Mouse (Mus musculus) spleen, adult 12 weeks (tissue): Measurements from ENCODE around the gene Atp13a1.

Experiments
- DNase-seq: peaks from one replicate; pipeline ENCODE4 v3.0.0; 2022; ENCODE audit warnings: low spot score

The Atp13a1 gene

DNA sequence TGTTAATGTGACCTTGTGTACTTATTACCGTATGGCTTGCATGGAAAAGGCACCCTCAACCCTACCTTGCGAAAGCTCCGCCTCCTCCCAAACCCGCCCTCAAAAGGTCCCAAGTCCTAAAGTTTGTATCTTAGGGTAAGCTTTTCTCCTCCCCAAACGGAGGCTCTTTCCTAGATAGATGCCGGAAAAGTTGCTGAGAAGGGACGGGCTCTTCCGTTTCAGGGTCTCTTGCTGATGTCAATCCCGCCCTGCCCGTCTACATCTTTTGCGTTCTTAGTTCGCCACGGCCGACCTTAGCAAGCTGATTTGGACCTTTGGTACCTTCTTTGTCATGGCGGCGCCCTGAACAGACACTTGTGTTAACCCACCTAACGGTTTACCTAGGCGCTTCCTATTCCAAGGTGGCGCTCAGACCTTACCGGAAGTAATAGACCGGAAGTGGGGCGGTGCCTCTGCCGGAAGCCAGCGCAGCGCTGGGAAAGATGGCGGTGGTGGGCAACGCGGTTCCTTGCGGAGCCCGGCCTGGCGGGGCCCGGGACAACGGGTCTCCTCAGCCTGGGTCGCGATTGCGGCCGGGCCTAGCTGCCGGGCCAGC, at the start of gene Atp13a1, which contains the start of gene Zfp866:
Gene Atp13a1, plus strand, starts transcription at position 391 of the 595 bp plus-strand sequence.
Gene Zfp866, minus strand, starts transcription at position 406 of the 595 bp plus-strand sequence.
- DNase-seq: peak; percentile 82

DNA sequence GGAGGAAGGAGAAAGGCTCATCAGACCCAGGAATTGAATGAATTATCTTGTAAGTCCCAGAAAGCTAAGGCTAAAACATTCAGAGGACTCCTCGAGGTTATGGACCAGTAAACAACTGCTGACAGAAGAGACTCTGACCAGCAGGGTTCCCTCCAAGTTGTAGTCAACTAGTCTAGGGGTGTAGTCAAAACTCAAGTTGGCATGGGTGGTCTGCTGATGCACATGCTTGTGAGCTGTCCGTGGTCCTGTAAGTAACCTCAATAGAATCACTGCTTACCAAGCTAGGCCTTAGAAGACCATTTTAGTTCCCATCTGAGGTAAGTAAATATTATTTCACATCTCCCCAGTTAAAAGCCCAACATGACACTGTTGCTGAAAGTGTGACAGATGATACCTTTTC, 49.7 kb upstream of the Atp13a1 start:
- DNase-seq: no peak

DNA sequence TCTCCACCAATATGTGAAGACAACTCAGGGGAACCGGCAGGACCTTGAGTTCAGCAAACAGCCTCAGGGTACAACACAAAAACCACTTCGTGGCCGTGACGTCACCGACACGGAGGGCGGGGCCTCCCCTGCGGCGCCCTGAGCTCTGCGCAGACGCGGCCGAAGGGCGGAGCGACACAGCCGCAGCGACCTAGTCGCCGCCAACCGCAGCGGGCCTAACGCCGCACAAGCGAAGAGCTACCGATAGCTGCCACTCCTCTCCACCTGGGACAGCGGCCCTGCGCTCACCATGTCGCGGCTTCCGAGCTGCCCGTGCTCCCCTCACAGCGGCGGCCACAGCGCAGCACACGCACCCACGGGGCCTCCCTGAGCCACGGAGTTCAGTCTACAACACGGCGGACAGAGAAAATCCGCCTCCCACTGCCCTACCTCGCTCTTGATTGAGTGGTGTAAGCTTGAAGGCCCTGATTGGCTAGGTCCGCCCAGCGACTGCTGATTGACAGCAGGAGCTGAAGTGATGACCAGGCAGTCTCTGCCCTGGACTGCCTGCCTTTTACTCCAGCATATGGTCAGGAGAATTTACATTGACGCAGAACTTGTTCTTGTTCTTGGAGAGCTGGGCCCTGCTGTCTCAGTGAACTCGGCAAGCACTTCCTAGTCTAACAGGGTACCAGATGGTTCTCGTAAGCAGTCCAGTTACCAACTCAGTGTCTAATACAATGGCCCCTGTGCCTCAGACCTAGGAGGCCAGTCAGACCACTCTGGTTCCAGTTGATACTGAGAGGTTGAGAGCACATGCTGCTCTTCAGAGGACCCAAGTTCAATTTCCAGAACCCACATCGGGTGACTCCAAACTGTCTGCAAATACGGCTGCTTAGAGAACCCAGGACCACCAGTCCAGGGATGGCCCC, 41.2 kb upstream of the Atp13a1 start, which contains the start of gene Zfp963:
Gene Zfp963, minus strand, starts transcription at position 427 of the 911 bp plus-strand sequence.
- peak; percentile 93 for DNase-seq

DNA sequence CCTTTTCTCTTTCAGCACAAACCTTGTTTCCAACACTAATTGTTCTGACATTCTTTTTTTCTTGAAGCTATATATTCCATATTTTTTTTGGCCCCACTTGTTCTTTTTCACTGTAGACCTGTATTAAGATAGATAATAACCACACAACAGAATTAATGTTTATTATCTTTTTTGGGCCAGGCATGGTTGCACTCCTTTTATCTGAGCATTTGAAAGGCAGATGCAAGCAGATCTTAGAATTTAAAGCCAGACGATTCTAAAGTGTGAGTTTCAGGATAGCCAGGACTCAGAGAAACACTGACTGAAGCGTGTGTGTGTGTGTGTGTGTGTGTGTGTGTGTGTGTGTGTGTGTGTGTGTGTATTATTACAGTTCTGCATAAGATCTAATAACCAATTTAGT, 38.5 kb upstream of the Atp13a1 start:
- no peak for DNase-seq

DNA sequence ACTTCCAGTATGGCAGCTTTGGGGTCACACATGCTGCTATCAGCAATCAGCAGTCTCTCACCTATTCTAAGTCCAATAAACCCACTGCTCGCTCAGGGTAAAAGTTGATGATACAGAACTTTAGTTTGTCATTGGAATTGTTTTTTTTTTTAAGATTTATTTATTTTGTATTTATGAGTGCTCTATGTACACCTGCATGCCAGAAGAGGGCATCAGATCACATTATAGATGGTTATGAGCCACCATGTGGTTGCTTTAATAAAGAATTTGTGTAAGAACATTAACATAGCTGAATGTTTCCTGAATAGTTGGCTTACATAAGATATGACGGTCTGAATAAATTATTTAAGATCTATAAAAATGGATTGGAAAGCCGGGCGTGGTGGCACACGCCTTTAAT, 32.6 kb upstream of the Atp13a1 start:
- no peak for DNase-seq

DNA sequence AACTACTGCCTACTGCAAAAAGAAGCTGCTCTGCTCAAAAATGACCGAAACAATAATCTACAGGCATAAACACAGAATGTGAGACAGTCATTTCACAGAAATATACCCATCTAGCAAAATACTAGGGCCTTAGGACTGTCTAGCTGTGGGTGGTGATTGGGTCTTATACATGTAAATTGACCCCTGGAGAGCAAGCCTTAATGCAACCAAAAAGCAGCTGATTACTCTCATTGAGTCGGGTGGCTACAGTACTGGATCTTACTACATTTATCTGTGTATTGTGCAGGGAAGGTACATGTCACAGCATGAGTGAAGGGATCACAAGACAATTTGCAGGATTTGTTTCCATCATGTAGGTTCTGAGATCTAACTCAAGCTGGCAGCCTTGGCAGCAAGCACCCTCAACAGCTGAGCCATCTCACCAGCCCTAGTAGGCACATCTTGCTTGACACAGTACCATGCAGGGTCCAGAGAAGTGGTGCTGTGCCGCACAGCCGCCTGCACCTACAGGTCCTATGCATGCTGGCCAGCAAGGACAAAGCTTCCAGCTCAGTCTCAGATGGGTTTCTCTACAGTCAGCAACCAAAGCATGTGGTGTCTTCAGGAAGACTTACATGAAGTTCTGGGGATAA, 29.0 kb upstream of the Atp13a1 start:
- no peak for DNase-seq

DNA sequence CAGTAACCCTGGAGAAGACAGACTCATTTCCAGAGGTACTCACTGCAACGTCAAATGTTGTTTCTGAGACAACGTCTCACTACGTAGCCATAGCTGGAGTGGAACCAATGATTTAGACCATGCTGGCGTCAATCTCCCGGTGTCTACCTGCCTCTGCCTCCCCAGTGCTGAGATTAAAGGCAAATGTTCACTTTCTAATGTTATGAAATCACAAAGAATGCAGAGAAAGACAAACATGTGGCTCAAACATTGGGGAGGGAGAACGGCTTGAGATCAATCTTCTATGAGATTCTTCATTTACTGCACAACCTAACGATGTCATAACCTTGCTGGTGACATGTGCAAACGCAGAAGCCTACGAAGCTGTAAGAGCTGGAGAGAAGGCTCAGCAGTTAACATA, 19.7 kb upstream of the Atp13a1 start:
- DNase-seq: no peak

DNA sequence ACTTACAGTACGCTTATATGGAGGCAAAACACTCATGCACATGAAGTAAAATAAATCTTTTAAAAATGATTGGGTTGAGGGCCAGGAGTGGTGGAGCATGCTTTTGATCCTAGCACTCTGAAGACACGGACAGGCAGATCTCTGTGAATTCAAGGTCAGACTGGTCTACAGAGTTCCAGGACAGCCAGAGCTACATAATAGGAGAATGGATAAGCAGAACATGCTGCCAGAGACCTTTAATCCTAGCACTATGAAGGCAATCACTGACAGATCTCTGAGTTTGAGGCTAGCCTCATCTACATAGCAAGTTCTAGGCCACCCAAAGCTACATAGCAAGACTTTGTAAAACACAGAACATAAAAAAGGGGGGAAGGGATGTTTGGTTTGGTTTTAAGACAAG, 18.9 kb upstream of the Atp13a1 start:
- no peak for DNase-seq

DNA sequence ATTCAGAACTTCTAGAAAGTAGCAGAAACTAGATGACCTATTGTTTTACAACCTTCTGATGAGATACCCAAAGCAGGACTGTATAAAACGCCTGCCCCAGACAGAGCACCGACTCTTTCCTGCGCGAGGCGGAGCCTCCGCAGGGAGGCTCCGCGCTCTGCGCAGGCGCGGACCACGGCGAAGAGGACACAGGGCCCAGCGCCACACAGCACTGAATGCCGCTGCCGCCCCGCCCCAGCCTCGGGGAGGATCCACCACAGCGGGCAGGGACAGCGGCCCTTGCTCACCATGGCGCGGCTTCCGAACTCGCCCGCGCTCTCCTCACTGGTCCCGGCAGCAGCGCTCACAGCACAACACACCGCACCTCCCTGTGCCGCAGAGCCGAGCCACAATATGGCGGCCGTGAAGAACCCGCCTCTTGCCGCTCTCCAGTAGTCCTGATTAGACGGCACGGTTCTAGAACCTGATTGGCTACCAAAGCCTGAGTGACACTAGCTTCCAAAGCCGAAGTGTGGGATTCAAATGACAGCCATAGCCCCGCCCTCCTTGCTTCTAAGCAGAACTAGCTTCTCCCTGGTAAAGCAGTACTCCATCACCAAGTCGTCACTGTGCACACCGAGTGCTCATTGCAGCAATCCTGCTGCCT, 16.3 kb upstream of the Atp13a1 start, which contains the start of gene Gm20422:
Gene Gm20422, minus strand, starts transcription at position 384 of the 646 bp plus-strand sequence.
- DNase-seq: peak; percentile 88

DNA sequence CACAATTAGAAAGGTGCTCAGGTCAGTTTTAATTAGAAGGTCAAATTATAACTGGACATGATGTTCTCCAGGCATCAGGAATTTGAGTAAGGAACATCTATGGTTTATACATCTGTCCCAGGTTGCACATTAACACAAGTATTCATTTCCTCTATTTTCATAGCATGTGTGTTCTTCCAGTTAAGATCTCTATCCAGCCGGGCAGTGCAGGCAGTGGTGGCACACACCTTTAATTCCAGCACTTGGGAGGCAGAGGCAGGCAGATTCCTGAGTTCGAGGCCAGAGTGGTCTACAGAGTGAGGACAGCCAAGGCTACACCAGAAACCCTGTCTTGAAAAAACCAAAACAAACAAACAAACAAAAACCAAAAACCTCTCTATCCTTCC, 15.8 kb upstream of the Atp13a1 start:
- DNase-seq: no peak

DNA sequence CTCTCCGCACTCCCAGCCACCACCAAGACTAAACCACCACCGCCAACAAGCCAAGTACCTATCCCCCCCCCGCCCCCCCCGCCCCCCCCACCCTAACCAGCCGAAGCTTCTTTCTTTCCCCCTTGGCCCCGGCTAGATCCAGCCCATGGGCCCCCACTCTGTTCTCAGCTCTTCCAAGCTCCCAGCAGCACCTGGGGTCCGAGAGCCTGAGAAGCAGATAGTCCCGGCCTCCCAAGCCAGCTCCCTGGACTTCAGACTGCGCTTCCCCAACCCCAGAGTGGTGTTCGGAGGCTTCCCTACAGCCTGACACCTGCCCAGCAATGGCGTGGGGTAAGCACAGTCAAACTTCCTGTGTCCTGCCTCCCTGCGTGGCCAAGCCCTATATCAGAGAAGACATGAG, 13.9 kb upstream of the Atp13a1 start:
- DNase-seq: no peak

DNA sequence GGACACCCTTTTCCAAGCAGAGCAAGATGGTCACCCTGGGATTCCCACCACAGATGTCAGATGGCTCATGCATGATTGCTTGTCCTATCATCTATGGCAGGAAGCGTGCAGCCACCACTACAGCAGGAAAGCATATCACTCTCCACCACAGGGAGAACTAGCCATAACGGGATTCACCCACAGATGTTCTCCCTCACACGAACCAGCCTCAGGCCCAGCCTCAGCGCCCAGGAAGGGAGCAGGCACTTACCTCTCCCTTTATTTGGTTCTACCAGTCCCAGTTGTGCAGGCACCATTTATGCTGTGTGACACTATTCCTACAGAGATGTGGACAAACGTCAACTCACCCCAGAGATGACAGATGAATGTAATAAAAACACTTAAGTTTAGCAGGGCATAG, 1.9 kb upstream of the Atp13a1 start:
- DNase-seq: no peak

DNA sequence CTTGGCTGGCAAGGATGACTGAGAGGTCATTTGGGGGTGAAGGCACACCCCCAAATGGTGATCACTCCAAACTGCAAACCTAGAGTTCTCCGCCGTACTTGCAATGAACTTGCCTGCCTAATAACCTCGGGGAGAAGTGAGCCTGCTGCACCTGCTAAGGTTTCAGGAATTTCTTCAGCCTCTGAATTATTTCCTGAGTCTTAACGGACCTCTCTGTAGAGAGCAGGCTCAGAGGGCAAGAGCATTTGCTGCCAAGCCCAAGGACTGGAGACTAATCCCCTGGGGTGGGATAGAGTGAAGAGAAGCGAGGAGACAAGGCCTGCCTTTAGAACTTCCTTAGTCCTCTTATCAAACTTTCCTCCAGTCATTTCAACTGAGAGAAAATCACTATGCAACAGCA, 1.2 kb upstream of the Atp13a1 start:
- no peak for DNase-seq

DNA sequence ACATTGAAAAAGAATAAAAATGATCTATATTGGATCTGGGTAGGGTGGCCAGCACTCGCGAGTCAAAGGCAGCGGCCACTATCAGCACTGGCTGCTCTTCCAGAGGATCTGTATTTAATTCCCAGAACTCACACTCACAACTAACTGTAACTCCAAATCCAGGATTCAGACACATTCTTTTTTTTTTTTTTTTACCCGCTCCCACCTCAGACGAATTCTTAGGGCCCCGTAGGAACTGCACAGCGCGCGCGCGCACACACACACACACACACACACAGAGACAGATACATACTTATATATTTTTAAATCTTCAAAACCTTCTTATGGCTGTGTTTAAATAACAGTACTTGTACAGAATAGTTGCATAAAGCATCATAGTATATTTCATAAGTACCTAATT, 599 bp upstream of the Atp13a1 start:
- DNase-seq: no peak

DNA sequence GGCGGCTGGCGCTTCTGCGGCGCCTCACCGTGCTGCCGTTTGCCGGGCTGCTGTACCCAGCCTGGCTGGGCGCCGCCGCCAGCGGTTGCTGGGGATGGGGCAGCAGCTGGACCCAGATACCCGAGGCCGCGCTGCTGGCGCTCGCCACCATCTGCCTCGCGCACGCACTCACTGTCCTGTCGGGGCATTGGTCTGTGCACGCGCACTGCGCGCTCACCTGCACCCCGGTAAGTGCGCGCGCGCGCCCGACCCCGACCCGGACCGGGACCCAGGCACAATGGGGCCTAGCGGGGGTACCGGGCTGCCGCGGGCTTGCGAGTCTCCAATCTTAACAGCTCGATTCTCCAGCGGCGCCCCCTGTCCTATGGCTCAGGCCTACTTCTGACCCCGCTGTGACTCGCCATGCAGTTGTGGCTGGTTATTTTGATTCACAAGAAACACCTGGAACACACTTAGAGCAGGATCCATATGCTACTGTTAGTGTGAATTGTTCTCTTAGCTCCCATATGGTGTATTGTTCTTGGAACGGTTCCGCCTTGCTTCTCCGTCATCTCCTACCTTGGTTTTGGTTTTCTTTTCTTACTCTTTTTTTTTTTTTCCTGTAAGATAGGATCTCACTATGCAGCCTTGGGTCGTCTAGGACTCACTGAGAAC, 579 bp downstream of the Atp13a1 start:
- DNase-seq: no peak

DNA sequence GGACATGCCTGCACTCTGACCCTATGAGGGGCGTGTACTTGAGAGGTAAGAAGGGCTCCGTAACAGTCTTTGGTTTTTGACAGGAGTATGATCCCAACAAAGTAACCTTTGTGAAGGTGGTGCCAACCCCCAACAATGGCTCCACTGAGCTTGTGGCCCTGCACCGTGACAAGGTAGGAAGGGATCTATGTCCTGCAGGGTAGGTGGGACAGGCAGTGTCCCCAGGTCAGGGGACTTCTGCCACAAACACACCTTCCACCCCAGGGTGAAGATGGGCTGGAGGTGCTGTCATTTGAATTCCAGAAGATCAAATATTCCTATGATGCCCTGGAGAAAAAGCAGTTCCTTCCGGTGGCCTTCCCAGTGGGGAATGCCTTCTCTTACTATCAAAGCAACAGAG, 2.7 kb downstream of the Atp13a1 start:
- no peak for DNase-seq

DNA sequence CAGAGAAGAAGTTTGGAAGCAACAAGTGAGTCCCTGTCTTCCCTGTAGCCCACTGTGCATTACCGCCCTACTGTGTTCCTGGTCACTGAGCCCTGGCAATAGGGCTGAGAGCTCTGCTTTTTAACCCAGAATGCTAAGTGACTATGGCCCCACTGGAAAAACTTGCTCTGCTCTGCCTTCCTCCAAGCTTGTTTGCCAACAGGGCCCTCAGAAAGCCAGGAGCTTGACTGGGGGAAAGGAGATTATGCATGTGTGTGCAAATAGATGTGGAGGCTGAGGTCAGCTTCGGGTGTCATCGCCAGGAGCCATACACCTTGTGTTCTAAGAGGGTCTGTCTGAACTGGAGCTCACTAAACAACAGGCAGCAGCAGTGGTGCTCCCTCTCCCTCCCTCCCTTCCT, 3.1 kb downstream of the Atp13a1 start:
- DNase-seq: no peak

DNA sequence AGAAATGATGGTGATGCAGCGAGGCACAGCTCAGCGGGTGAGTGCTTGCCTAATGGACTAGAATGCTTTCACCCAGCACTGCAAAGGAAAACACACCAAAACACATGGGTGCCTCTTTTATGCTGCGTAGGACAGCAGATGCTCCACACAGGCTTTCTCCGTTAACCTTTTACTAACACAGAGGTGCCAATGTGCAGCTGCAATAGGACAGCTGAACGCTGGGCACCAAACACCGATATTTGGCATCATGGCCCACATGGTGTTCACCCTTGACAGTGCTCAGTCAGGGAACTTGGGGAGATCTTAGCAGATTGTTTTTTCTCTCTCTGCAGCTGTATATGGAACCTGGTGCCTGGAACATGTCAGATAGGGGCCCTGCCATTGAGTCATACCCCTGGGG, 3.9 kb downstream of the Atp13a1 start:
- DNase-seq: no peak

DNA sequence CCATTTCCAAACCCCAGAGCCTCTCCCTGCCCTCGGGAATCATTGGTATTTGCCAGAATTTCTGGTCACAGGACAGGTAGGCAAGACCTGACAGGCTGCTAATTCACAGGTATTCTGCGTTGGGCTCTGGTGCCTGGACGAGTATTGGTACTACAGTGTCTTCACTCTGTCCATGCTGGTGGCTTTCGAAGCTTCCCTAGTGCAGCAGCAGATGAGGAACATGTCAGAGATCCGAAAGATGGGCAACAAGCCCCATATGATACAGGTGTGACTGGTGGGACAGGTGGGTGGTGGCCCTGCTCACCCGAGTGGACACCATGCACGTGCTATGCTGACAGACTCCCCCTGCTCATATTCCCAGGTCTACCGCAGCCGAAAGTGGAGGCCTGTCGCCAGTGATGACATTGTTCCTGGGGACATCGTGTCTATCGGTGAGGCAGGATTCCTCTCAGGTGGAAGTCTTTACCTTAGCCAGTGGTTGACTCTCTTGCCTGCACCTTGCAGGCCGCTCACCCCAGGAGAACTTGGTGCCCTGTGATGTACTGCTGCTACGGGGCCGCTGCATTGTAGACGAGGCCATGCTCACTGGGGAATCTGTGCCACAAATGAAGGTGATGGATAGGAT, 5.9 kb downstream of the Atp13a1 start:
- DNase-seq: no peak

DNA sequence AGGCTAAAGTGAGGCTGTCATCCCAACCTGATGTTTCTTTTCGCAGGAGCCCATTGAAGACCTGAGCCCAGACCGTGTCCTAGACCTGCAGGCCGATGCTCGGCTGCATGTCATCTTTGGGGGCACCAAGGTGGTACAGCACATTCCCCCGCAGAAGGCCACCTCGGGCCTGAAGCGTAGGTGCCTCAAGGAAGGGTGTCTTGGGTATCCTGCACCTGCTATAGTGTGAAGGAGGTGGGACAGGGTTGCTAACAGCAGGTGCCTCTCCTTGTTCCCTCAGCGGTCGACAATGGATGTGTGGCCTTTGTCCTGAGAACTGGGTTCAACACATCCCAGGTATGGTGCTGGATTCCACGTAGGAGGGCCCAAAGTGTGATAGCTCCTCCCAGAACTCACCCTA, 6.7 kb downstream of the Atp13a1 start:
- DNase-seq: no peak

DNA sequence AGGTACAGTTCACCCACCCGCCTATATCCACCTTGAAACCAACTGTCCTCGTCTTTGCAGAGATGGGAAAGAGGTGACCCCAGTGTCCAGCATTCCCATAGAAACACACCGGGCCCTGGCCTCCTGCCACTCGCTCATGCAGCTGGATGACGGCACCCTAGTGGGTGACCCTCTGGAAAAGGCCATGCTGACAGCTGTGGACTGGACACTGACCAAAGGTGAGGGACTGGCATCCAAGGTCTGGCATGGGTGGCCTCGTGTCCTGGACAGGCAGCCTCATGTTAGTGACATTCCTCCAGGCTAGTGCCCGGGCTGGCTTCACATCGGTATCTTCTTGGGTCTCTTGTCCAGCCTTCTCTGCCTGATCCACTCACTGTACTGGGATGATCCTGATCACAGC, 8.3 kb downstream of the Atp13a1 start:
- DNase-seq: no peak
